Mouse (Mus musculus): ENCODE measurements around the gene Znrf3. TPM values are rescaled to one million over a fixed set of nuclear protein-coding genes. Genes with fewer than 3 reads are reported as not detected.

The Znrf3 gene
- polyA plus RNA-seq, 1 experiment: 13.0 TPM

GRCm38 (mm10) chr11:5278463-5278862 is 166.2 kb downstream of the Znrf3 start:
- Histone ChIP-seq H3K27ac (ENCODE audit: control insufficient read depth, insufficient read depth, low read depth, low read length) (no peak overlapping the region), H3K36me3 (ENCODE audit: control insufficient read depth, insufficient read depth, low read length) (peaks cover 6% of the 10 kb centered on the region; the same call in 1 of the 2 replicates), H3K27me3 (ENCODE audit: control insufficient read depth, insufficient read depth, low read length) (no peaks in the 10 kb centered on the region), H3K4me1 (ENCODE audit: control insufficient read depth, insufficient read depth, low read length) (no peaks in the 10 kb centered on the region), H3K4me3 (ENCODE audit: control insufficient read depth, low read depth, low read length) (no peak overlapping the region)
- TF ChIP-seq CTCF (IDR thresholded peaks at IDR 0.05; ENCODE audit: control insufficient read depth, insufficient read depth, insufficient replicate concordance, low read depth, low read length) (no peak), POLR2A (IDR thresholded peaks at IDR 0.05; ENCODE audit: control insufficient read depth, low read depth, low read length) (no peak)

- Histone ChIP-seq H3K4me3 (ENCODE audit: control insufficient read depth, low read depth, low read length) (no peak overlapping the region), H3K27ac (ENCODE audit: control insufficient read depth, insufficient read depth, low read depth, low read length) (no peak overlapping the region), H3K4me1 (ENCODE audit: control insufficient read depth, insufficient read depth, low read length) (no peaks in the 10 kb centered on the region), H3K36me3 (ENCODE audit: control insufficient read depth, insufficient read depth, low read length) (peaks cover 4% of the 10 kb centered on the region; the same call in 1 of the 2 replicates), H3K27me3 (ENCODE audit: control insufficient read depth, insufficient read depth, low read length) (no peaks in the 10 kb centered on the region)
- TF ChIP-seq CTCF (IDR thresholded peaks at IDR 0.05; ENCODE audit: control insufficient read depth, insufficient read depth, insufficient replicate concordance, low read depth, low read length) (no peak), POLR2A (IDR thresholded peaks at IDR 0.05; ENCODE audit: control insufficient read depth, low read depth, low read length) (no peak)
Measured at GRCm38 (mm10) chr11:5277307-5277971, 167.2 kb downstream of the Znrf3 start.

- no peaks in the 10 kb centered on the region for H3K4me1 ChIP-seq (ENCODE audit: control insufficient read depth, insufficient read depth, low read length)
- H3K4me3 ChIP-seq (ENCODE audit: control insufficient read depth, low read depth, low read length): no peak overlapping the region
- peaks cover 2% of the 10 kb centered on the region; the same call in 1 of the 2 replicates for H3K36me3 ChIP-seq (ENCODE audit: control insufficient read depth, insufficient read depth, low read length)
- no peak overlapping the region for H3K27ac ChIP-seq (ENCODE audit: control insufficient read depth, insufficient read depth, low read depth, low read length)
- TF ChIP-seq CTCF (IDR thresholded peaks at IDR 0.05; ENCODE audit: control insufficient read depth, insufficient read depth, insufficient replicate concordance, low read depth, low read length) (no peak), POLR2A (IDR thresholded peaks at IDR 0.05; ENCODE audit: control insufficient read depth, low read depth, low read length) (no peak)
- no peaks in the 10 kb centered on the region for H3K27me3 ChIP-seq (ENCODE audit: control insufficient read depth, insufficient read depth, low read length)
Measured at GRCm38 (mm10) chr11:5275216-5275615, 169.4 kb downstream of the Znrf3 start.

- H3K4me3 ChIP-seq (ENCODE audit: control insufficient read depth, low read depth, low read length): no peak overlapping the region
- no peaks in the 10 kb centered on the region for H3K27me3 ChIP-seq (ENCODE audit: control insufficient read depth, insufficient read depth, low read length)
Measured at GRCm38 (mm10) chr11:5272536-5273234, 172.0 kb downstream of the Znrf3 start.

GRCm38 (mm10) chr11:5272066-5272360 is 172.6 kb downstream of the Znrf3 start:
- no peak overlapping the region for H3K4me3 ChIP-seq (ENCODE audit: control insufficient read depth, low read depth, low read length)

More at GRCm38 (mm10) chr11:5272536-5273234, 172.0 kb downstream of the Znrf3 start:
- Histone ChIP-seq H3K4me1 (ENCODE audit: control insufficient read depth, insufficient read depth, low read length) (no peaks in the 10 kb centered on the region), H3K27ac (ENCODE audit: control insufficient read depth, insufficient read depth, low read depth, low read length) (no peak overlapping the region), H3K36me3 (ENCODE audit: control insufficient read depth, insufficient read depth, low read length) (no peaks in the 10 kb centered on the region)
- TF ChIP-seq POLR2A (IDR thresholded peaks at IDR 0.05; ENCODE audit: control insufficient read depth, low read depth, low read length): no peak
- TF ChIP-seq CTCF (IDR thresholded peaks at IDR 0.05; ENCODE audit: control insufficient read depth, insufficient read depth, insufficient replicate concordance, low read depth, low read length): no peak

GRCm38 (mm10) chr11:5271274-5272065 is 173.2 kb downstream of the Znrf3 start:
- H3K4me3 ChIP-seq (ENCODE audit: control insufficient read depth, low read depth, low read length): no peak overlapping the region
- H3K27ac ChIP-seq (ENCODE audit: control insufficient read depth, insufficient read depth, low read depth, low read length): no peak overlapping the region
- no peaks in the 10 kb centered on the region for H3K4me1 ChIP-seq (ENCODE audit: control insufficient read depth, insufficient read depth, low read length)
- H3K27me3 ChIP-seq (ENCODE audit: control insufficient read depth, insufficient read depth, low read length): no peaks in the 10 kb centered on the region
- no peaks in the 10 kb centered on the region for H3K36me3 ChIP-seq (ENCODE audit: control insufficient read depth, insufficient read depth, low read length)
- TF ChIP-seq CTCF (IDR thresholded peaks at IDR 0.05; ENCODE audit: control insufficient read depth, insufficient read depth, insufficient replicate concordance, low read depth, low read length) (no peak), POLR2A (IDR thresholded peaks at IDR 0.05; ENCODE audit: control insufficient read depth, low read depth, low read length) (no peak)

More at GRCm38 (mm10) chr11:5272066-5272360, 172.6 kb downstream of the Znrf3 start:
- TF ChIP-seq POLR2A (IDR thresholded peaks at IDR 0.05; ENCODE audit: control insufficient read depth, low read depth, low read length): no peak
- no peak for TF ChIP-seq CTCF (IDR thresholded peaks at IDR 0.05; ENCODE audit: control insufficient read depth, insufficient read depth, insufficient replicate concordance, low read depth, low read length)
- H3K27me3 ChIP-seq (ENCODE audit: control insufficient read depth, insufficient read depth, low read length): no peaks in the 10 kb centered on the region
- H3K4me1 ChIP-seq (ENCODE audit: control insufficient read depth, insufficient read depth, low read length): no peaks in the 10 kb centered on the region
- no peaks in the 10 kb centered on the region for H3K36me3 ChIP-seq (ENCODE audit: control insufficient read depth, insufficient read depth, low read length)
- no peak overlapping the region for H3K27ac ChIP-seq (ENCODE audit: control insufficient read depth, insufficient read depth, low read depth, low read length)
